Mouse (Mus musculus) kidney, postnatal 25 days (tissue): Measurements from ENCODE around the gene Sash1.
"Not testable (repeated sequence)": the region's sequence is repeated elsewhere in the genome, so short reads cannot be mapped to it uniquely, and the experiment has no call there.

Source experiments
- DNase-seq, 2 experiments: peaks; one replicate each; pipeline ENCODE4 v3.0.0; 2021; ENCODE audit warnings: mixed read lengths in 2 of 2

The Sash1 gene

GRCm38 (mm10) chr10:8752436-8752835, 133.4 kb downstream of the Sash1 start:
- DNase-seq = no peak

- DNase-seq = no peak
Measured at GRCm38 (mm10) chr10:8749537-8749936, 136.3 kb downstream of the Sash1 start.

- DNase-seq = no peak
Measured at GRCm38 (mm10) chr10:8747450-8748212, 138.2 kb downstream of the Sash1 start.

GRCm38 (mm10) chr10:8746082-8746696, 139.7 kb downstream of the Sash1 start:
- DNase-seq = no peak

- peak; percentile 68 to 73 for DNase-seq
Measured at GRCm38 (mm10) chr10:8742872-8743271, 143.0 kb downstream of the Sash1 start.

- DNase-seq = no peak
Measured at GRCm38 (mm10) chr10:8741505-8741904, 144.4 kb downstream of the Sash1 start.

GRCm38 (mm10) chr10:8740797-8741196, 145.1 kb downstream of the Sash1 start:
- DNase-seq = no peak

- DNase-seq = peak in 1 of 2 experiments; percentile 14
Measured at GRCm38 (mm10) chr10:8729387-8730337, 156.2 kb downstream of the Sash1 start.

- DNase-seq = no peak
Measured at GRCm38 (mm10) chr10:8719345-8719744, 166.5 kb downstream of the Sash1 start.

- no peak for DNase-seq
Measured at GRCm38 (mm10) chr10:8718831-8719230, 167.0 kb downstream of the Sash1 start.

- no peak for DNase-seq
Measured at GRCm38 (mm10) chr10:8717171-8717570, 168.7 kb downstream of the Sash1 start.

GRCm38 (mm10) chr10:8715679-8716284, 170.1 kb downstream of the Sash1 start:
- peak; percentile 76 to 84 for DNase-seq

GRCm38 (mm10) chr10:8696636-8697035, 189.2 kb downstream of the Sash1 start:
- not testable (repeated sequence) for DNase-seq

GRCm38 (mm10) chr10:8693996-8694500, 191.8 kb downstream of the Sash1 start:
- no peak for DNase-seq

GRCm38 (mm10) chr10:8693561-8693960, 192.3 kb downstream of the Sash1 start:
- no peak for DNase-seq

GRCm38 (mm10) chr10:8692531-8692930, 193.3 kb downstream of the Sash1 start:
- DNase-seq = no peak

- no peak for DNase-seq
Measured at GRCm38 (mm10) chr10:8686219-8686618, 199.7 kb downstream of the Sash1 start.

- no peak for DNase-seq
Measured at GRCm38 (mm10) chr10:8685269-8685668, 200.6 kb downstream of the Sash1 start.

GRCm38 (mm10) chr10:8682900-8683299, 203.0 kb downstream of the Sash1 start:
- peak; percentile 44 to 74 for DNase-seq

GRCm38 (mm10) chr10:8682341-8682740, 203.5 kb downstream of the Sash1 start:
- DNase-seq = no peak

- DNase-seq = no peak
Measured at GRCm38 (mm10) chr10:8676722-8677121, 209.1 kb downstream of the Sash1 start.
